Mouse (Mus musculus) hematopoietic stem cell, adult 5-6 weeks (primary cell): ENCODE results near the gene Prkaa1. TPM values are rescaled to one million over a fixed set of nuclear protein-coding genes. Genes with fewer than 3 reads are reported as not detected.
"Not testable (repeated sequence)": the region's sequence is repeated elsewhere in the genome, so short reads cannot be mapped to it uniquely, and the experiment has no call there.

Source experiments
- ATAC-seq, 2 experiments: fragments of 125-278 bp in 1 of 2; replicated peaks in 1 of 2; 2 replicates each; pipeline ENCODE4 v1.8.0; 2016 to 2017; ENCODE audit warnings: inconsistent platforms in 2 of 2, mild to moderate bottlenecking in 2 of 2, moderate number of reproducible peaks in 2 of 2, low read depth in 1 of 2, moderate TSS enrichment in 1 of 2; ENCODE audit not compliant: low FRiP score in 2 of 2, poor library complexity in 2 of 2, severe bottlenecking in 2 of 2, insufficient read depth in 1 of 2, low TSS enrichment in 1 of 2
- total RNA-seq: library from RNA; stranded (forward); fragments of 172-1452, 232-1000 nt; gene quantifications from 2 replicates; pipeline ENCODE4 v1.2.3, GENCODE M21; 2017

Prkaa1 gene
- total RNA-seq, 1 experiment from 2014 or later, result 38.5 TPM

DNA sequence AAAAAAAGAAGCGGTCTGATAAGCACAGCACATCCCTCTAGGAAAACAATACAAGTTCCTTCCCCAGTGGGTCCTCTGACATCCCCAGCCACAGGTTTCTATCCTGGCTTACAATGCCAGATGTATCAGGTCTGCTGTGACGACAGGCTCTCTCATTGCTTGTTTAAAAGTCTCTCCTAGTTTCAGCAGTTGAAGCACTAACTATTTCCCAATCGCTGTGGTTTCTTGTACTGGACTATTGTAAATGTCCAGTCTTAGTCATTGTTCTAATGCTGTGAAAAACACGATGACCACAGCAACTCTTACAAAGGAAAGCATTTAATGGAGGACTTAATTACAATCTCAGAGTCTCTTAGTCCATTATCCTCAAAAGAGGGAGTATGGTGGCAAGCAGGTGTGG is 17.2 kb upstream of the Prkaa1 start:
- ATAC-seq, result no peak

GRCm38 (mm10) chr15:5127487-5127886 is 16.2 kb upstream of the Prkaa1 start:
- no peak for ATAC-seq

- peak; percentile 42 to 68; a peak in 3 of 4 replicates for ATAC-seq
These were observed 15.3 kb upstream of the Prkaa1 start for GRCm38 (mm10) chr15:5128176-5128940.

DNA sequence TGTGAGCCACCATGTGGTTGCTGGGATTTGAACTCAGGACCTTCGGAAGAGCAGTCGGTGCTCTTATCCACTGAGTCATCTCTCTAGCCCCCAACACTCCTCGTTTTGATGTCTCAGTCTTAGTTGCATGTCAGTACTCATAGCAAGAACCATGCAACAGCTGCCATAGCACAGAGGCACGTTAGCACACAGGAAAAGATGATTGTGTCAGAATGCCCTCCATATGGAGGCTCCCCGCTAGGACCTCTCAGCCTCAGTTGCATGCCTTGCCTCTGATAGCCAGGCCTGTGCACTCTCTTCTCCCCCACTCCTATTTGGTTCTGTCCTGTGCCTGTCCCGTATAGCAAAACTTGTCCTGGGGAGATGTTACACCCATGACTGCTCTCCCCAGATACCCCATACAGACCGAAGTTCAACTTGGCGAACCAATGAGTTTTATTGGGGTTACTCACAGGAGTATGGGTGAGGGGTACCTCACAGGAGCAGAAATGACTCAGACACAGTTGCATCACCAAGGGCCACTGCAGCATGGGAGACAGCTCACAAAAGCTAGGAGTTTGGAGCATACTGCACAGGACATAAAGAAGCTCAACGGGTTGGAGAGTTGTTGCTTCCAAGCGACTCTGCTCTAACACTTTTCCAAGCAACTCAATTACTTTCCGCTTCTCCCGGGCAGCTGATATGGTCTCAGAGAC is 14.4 kb upstream of the Prkaa1 start:
- ATAC-seq, result 0 out of 4 replicates have a peak, but pooled peaks of 1 of the 2 experiments have one; percentile 38

- not testable (repeated sequence) for ATAC-seq
These were observed 12.6 kb upstream of the Prkaa1 start for GRCm38 (mm10) chr15:5130887-5131668.

- no peak for ATAC-seq
These were observed 10.4 kb upstream of the Prkaa1 start for GRCm38 (mm10) chr15:5133301-5133700.

DNA sequence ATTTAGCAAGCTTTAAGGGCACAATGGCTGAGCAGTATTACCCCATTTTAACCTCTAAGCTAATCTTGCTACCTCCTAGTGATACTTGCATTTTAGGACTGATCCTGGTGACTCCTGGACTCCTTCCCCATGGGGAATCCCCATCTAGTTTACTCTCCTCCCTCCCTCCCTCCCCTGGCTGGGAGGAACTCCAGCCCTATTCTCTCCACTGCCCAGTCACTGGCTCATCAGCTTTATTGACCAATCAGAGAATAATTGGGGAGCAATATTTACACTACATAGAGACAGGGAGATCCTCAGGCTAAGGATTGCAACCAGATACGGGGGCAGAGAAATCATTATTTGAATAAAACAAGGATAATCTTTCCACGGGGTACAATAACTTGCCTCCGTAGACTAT is 9.5 kb upstream of the Prkaa1 start:
- ATAC-seq, result no peak

- no peak for ATAC-seq
These were observed 8.6 kb upstream of the Prkaa1 start for GRCm38 (mm10) chr15:5134945-5135483.

GRCm38 (mm10) chr15:5138021-5138856 is 5.4 kb upstream of the Prkaa1 start:
- ATAC-seq, result no peak

DNA sequence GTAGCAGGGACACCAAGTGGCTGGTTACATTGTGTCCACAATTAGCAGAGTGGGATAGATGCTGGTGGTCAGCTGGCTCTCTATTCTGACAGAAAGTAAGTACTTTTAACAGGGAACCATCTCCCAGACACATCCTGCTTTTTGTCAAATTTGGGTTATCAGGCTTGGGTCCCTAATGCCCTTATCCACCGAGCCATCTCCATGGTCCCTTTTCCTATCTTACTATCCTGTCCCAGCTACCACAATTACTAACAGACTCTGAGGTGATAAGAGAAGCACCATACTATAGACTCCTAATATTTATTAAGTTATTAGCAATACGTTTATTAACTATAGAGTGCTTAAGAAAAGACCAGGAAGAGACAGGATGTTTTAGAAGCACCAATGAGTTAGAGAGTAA is 4.3 kb upstream of the Prkaa1 start:
- no peak for ATAC-seq

DNA sequence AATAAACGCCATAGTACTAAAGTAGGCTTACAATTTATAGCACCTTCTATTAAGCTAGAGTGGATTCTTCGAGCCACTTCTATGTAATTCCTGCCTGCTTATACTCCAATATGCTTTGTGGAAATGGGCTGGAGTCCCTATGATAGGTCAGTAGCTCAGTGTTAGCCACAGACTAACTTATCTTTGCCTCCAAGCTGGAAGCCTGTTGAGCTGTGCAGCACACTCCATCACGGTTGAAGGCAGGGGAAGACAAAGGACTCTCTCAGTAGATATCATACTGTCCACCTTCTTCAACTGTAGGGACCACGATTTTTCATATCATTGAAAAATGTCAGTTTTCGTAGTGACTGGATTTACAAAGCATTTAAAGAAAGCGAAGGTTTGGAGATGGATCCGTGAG is 3.8 kb upstream of the Prkaa1 start:
- ATAC-seq, result no peak

DNA sequence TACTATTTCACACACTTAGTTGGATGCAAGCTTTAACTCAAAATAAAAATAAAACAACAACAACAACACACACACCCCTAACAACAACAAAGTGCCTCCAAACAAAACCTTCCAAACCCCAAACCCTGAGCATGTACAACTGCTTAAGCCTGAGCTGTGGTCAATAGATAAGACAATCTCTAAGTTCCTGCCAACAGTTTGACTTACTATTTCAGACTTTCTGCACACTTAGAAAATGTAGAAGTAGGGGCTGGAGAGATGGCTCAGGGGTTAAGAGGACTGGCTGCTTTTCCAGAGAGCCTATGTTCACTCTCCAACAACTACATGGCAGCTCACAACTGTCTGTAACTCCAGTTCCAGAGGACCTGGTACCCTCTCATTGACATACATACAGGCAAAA is 3.3 kb upstream of the Prkaa1 start:
- no peak for ATAC-seq

DNA sequence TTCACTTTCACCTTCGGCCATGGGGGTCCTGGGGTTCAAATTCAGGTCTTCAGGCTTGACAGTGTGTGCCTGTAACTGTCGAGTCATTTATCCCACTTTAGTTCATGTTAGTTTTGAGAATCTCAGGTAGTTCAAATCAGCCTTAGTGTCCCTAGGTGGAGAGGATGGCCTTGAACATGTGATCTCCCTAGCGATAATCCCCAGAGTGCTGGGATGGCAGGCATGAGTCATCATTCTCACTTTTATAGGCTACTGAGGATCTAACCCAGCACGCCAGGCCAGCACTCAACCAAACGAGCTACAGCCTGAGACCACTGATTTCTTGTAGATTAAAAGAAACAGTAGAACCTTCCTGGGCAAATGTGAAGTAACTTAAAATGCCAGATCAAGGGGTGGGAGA is 1.6 kb upstream of the Prkaa1 start:
- no peak for ATAC-seq

GRCm38 (mm10) chr15:5142714-5143113 is 947 bp upstream of the Prkaa1 start:
- ATAC-seq, result no peak

- peak; percentile 16 to 39; a peak in 1 of 4 replicates for ATAC-seq
These were observed 539 bp downstream of the Prkaa1 start for GRCm38 (mm10) chr15:5144021-5144778.

DNA sequence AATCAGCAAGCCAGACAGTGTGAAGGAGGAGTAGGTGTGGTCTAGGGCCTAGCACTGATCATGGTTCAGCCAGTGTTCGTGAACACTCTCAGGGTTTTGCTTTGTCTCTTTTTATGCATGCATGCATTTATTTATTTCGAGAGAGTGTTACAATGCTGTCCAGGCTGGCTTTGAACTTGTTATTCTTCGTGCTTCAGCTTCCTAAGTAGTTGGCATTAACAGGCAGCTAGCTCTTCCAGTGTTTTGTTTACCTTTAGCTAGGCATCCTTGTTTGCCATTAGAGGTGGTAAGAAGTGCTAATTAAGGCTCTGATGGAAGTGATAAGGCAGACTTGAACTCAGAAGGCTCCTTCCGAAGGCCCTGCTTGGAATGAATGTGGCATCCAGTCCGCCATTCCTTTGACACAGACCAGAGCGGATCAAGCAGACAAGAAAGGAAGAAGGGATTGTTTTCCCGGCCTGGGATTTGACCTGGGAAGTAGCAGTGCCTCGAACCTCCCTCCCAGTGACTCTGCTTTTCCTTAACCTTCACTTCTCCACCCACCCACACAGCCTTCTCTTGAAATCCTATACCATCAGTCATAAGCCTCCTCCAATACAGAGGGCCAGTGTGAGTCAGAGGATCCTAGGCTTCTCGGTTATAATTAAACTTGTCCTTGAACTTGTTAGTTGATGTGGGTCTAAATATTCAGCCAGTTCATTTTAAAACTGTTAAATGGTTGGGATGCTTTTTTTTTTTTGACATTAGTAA is 1.7 kb downstream of the Prkaa1 start:
- ATAC-seq, result no peak
